Mouse (Mus musculus): Measurements from ENCODE around the gene Tbx6.

GRCm38 (mm10) chr7:126803751-126804150 is 22.5 kb downstream of the Tbx6 start:
- TF ChIP-seq CTCF (IDR thresholded peaks at IDR 0.05; ENCODE audit: borderline replicate concordance, insufficient read depth, low read depth, low read length) (no peak), POLR2A (IDR thresholded peaks at IDR 0.05; ENCODE audit: borderline replicate concordance, insufficient read depth, low read length) (no peak)
